Mouse (Mus musculus) liver, embryonic 14.5 days (tissue): ENCODE measurements around the gene Ints6. TPM values are rescaled to one million over a fixed set of nuclear protein-coding genes. Genes with fewer than 3 reads are reported as not detected.

Experiments
- ATAC-seq: fragments of 200-750 bp; cut with Nextera tagmentation; 2 replicates; pipeline ENCODE4 v1.8.0; 2017; ENCODE audit warnings: moderate number of reproducible peaks, mild to moderate bottlenecking, moderate library complexity; ENCODE audit not compliant: insufficient read depth
- DNase-seq, 3 experiments: peaks; one replicate each; pipeline ENCODE4 v3.0.0-alpha.2; 2012 to 2013; ENCODE audit warnings: low read depth in 3 of 3, low spot score in 3 of 3
- H3K27ac ChIP-seq: fragments of 300-500 bp; sonication (generic); 2 replicates; pipeline ENCODE4 v1.5.1; 2014; ENCODE audit warnings: moderate library complexity, mild to moderate bottlenecking, control low read depth, inconsistent platforms
- H3K27me3 ChIP-seq: fragments of 300-500 bp; sonication (generic); 2 replicates; pipeline ENCODE4 v1.6.1; 2014; ENCODE audit warnings: mild to moderate bottlenecking, low read length, moderate library complexity; ENCODE audit not compliant: control insufficient read depth, insufficient read depth
- H3K36me3 ChIP-seq: fragments of 300-500 bp; sonication (generic); replicated peaks from 2 replicates; pipeline ENCODE4 v1.6.1; 2014; ENCODE audit warnings: low read depth; ENCODE audit not compliant: control insufficient read depth, insufficient read depth
- H3K4me1 ChIP-seq, 2 experiments: fragments of 200-500 bp in 1 of 2; fragments of 300-500 bp in 1 of 2; sonication (generic) in 1 of 2; replicated peaks; 2 replicates each; pipeline ENCODE4 v1.6.1; 2012 to 2014; ENCODE audit warnings: antibody characterized with exemption in 1 of 2, inconsistent platforms in 1 of 2, low read length in 1 of 2; ENCODE audit not compliant: control insufficient read depth in 2 of 2, insufficient read depth in 2 of 2
- H3K4me2 ChIP-seq: fragments of 300-500 bp; sonication (generic); 2 replicates; pipeline ENCODE4 v1.6.1; 2014; ENCODE audit warnings: low read depth, mild to moderate bottlenecking, control low read depth, moderate library complexity
- H3K4me3 ChIP-seq, 2 experiments: fragments of 200-500 bp in 1 of 2; fragments of 300-500 bp in 1 of 2; sonication (generic) in 1 of 2; 2 replicates each; pipeline ENCODE4 v1.5.1; 2012 to 2014; ENCODE audit warnings: low read depth in 2 of 2, low read length in 2 of 2, mild to moderate bottlenecking in 2 of 2, control low read depth in 1 of 2, inconsistent platforms in 1 of 2, moderate library complexity in 1 of 2; ENCODE audit not compliant: insufficient read depth in 1 of 2
- H3K9ac ChIP-seq: fragments of 300-500 bp; sonication (generic); replicated peaks from 2 replicates; pipeline ENCODE4 v1.6.1; 2014; ENCODE audit warnings: mild to moderate bottlenecking, control low read depth, moderate library complexity
- H3K9me3 ChIP-seq: fragments of 300-500 bp; sonication (generic); 2 replicates; pipeline ENCODE4 v1.6.1; 2016; ENCODE audit warnings: low read length, mixed read lengths; ENCODE audit not compliant: control insufficient read depth
- CTCF ChIP-seq: IDR thresholded peaks from 2 replicates; pipeline ENCODE4 v1.5.1; 2016; ENCODE audit warnings: antibody characterized with exemption, low read depth, control low read depth
- EP300 ChIP-seq: IDR thresholded peaks from 2 replicates; pipeline ENCODE4 v1.6.1; 2016; ENCODE audit warnings: antibody characterized with exemption, low read depth
- WGBS: fragments of 180-500 bp; shearing (Covaris S2); extraction: QIAGEN DNeasy Blood & Tissue Kit; methylation state at CpG from one replicate; pipeline ENCODE4 v1.1.7; 2014; ENCODE audit not compliant: insufficient replicate concordance; 5-methylcytosine and 5-hydroxymethylcytosine counted together
- polyA plus RNA-seq, 2 experiments: library from polyadenylated mRNA; depleted of rRNA in 1 of 2; stranded (reverse) in 1 of 2; unstranded in 1 of 2; fragments of >200 nt; fragmentation: Nextera tagmentation in 1 of 2; extraction: Ambion mirVana in 1 of 2; gene quantifications; 2 replicates each; pipeline versions ENCODE4 v1.2.1 to v1.2.3; 2012 to 2014

Ints6 gene
- 4.8 and 8.1 TPM in 2 replicates for polyA plus RNA-seq (2012; rRNA removed)
- polyA plus RNA-seq (2014; fragmentation: Nextera tagmentation; extraction: Ambion mirVana) = 15.1 and 15.3 TPM in 2 replicates

- TF ChIP-seq CTCF = no peak
- no peak; the same call in 1 of the 2 replicates for TF ChIP-seq EP300
- Histone ChIP-seq H3K4me3 (peak within 1 kb of the TSS; percentile 91 to 93), H3K4me1 (peaks cover 13 to 15% of the 10 kb centered on the region in 2 experiments), H3K9me3 (no peaks in the 10 kb centered on the region), H3K36me3 (peaks cover 13% of the 10 kb centered on the region), H3K27me3 (no peaks in the 10 kb centered on the region), H3K27ac (peak within 1 kb of the TSS; percentile 87), H3K9ac (peak within 1 kb of the TSS; percentile 93), H3K4me2 (peak within 1 kb of the TSS; percentile 90)
- ATAC-seq = peak; percentile 95
- DNase-seq = peak; percentile 99 to 100 (median 99)
- under 1% methylated on average over 68 of the region's 72 CpGs for WGBS
Measured at GRCm38 (mm10) chr14:62761036-62761881, at the start of gene Ints6. TSS of gene Ints6 (minus strand) at chr14:62761169.

GRCm38 (mm10) chr14:62808661-62809523 lies 47.9 kb upstream of the Ints6 start:
- DNase-seq (no peak), ATAC-seq (no peak)
- WGBS = 43% methylated on average over 7 of the region's 7 CpGs
- Histone ChIP-seq H3K4me1 (no peaks in the 10 kb centered on the region), H3K36me3 (no peaks in the 10 kb centered on the region), H3K9me3 (no peaks in the 10 kb centered on the region), H3K9ac (no peak overlapping the region), H3K4me2 (no peak overlapping the region), H3K4me3 (no peak overlapping the region), H3K27ac (no peak overlapping the region), H3K27me3 (no peaks in the 10 kb centered on the region)
- TF ChIP-seq CTCF (no peak), EP300 (no peak)

- no peaks in the 10 kb centered on the region for H3K27me3 ChIP-seq
- no peaks in the 10 kb centered on the region for H3K9me3 ChIP-seq
- DNase-seq = no peak
- no peak overlapping the region for H3K27ac ChIP-seq
- no peak overlapping the region for H3K9ac ChIP-seq
- no peak for ATAC-seq
- 50% methylated on average over 3 of the region's 3 CpGs for WGBS
- TF ChIP-seq CTCF (no peak), EP300 (no peak)
- no peak overlapping the region for H3K4me2 ChIP-seq
- no peaks in the 10 kb centered on the region for H3K4me1 ChIP-seq
- H3K36me3 ChIP-seq = no peaks in the 10 kb centered on the region
- no peak overlapping the region for H3K4me3 ChIP-seq
Measured at GRCm38 (mm10) chr14:62806921-62807320, 46.0 kb upstream of the Ints6 start.

- Histone ChIP-seq H3K4me1 (no peaks in the 10 kb centered on the region), H3K9ac (no peak overlapping the region), H3K9me3 (no peaks in the 10 kb centered on the region), H3K27me3 (no peaks in the 10 kb centered on the region), H3K27ac (no peak overlapping the region), H3K4me3 (no peak overlapping the region), H3K4me2 (no peak overlapping the region), H3K36me3 (no peaks in the 10 kb centered on the region)
- TF ChIP-seq EP300 = no peak
- TF ChIP-seq CTCF = no peak
- 65% methylated on average over 5 of the region's 5 CpGs for WGBS
- ATAC-seq (no peak), DNase-seq (no peak)
Measured at GRCm38 (mm10) chr14:62803204-62803603, 42.2 kb upstream of the Ints6 start.
